Mouse (Mus musculus) naive thymus-derived CD4-positive, alpha-beta T cell, adult 2 months (primary cell): ENCODE measurements around the gene Cic.
A peak's percentile ranks its signal among the peaks of the same experiment; 100 is the strongest.
"Not testable (repeated sequence)": the region's sequence is repeated elsewhere in the genome, so short reads cannot be mapped to it uniquely, and the experiment has no call there.

ENCODE experiments used
- DNase-seq: peaks from one replicate; pipeline ENCODE4 v3.0.0-alpha.2; 2011; ENCODE audit warnings: low read depth

The Cic gene

GRCm38 (mm10) chr7:25244562-25245369 is 22.7 kb upstream of the Cic start:
- no peak for DNase-seq

- DNase-seq, result no peak
These were observed 21.3 kb upstream of the Cic start for GRCm38 (mm10) chr7:25246079-25246758.

DNA sequence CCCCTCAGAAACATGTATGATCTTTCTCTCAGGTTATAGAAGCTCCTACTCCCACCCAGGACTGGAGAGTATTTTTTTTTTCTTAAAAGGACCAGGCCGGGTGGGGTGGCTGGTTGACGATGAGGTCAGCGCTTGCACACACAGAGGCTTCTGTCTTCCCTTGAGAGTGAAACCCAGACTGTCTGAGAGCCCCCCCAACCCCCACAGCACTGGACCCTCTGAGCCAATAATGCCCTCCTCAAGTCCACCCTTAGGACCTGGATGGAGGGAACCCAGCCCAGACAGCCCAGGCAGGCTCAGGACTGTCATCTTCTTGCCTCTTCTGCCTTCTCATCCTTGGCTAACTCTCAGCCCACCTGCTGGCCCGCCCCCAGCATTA is 20.8 kb upstream of the Cic start:
- DNase-seq, result no peak

- no peak for DNase-seq
These were observed 20.0 kb upstream of the Cic start for GRCm38 (mm10) chr7:25247498-25247897.

DNA sequence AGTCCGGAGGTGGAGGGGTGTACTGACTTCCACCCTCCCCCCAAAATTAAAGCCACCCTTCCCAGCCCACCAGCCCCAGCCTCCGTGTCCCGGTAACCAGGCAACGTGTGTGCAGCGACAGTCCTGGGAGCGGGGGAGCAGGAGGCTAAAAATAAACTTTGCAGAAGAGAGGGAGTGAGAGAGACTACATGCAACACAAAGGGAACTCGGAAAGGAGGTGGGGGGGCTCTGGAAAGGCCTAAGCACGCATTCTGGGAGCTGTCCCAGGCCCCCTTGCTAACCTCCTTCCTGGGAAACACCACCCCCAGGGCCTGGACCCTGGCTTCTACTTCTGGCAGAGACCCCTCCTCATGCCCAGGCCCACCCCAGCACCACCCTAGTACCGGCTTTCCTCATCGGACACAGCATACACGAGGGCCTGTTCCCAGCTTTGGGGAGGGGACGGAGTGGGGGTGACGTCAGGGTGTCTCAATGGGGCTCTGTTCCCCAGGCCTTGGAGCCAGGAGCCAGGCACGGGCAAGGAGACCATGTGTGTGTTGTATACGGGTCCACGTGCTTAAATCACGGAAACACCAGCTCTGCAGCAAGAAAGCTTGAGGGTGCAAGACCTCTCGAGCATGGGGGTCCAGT is 19.4 kb upstream of the Cic start:
- peak; percentile 53 for DNase-seq

DNA sequence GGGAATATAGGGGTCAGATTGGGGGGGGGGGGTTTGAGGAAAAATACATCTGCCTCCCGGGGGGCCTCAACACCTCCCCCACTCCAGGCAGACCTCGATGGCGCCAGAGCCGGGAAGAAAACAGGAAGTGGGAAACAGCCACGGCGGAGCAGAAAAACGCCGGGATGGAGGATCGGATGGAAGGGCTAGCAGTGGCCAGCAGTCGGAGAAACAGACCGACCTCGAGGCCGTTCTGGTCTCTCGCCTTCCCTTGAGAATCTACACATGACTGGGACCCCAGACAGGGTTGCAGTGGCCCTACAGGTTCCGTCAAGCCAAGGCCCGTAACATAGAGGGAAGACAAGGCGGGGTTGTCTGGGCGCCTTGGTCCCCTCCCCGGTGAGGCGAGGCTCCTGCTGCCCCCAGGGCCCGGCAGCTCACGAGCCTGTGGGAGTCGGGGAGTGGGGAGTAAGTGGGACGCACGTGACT is 18.6 kb upstream of the Cic start:
- no peak for DNase-seq

- peak; percentile 85 for DNase-seq
These were observed 18.0 kb upstream of the Cic start for GRCm38 (mm10) chr7:25249314-25250140.

- DNase-seq, result peak; percentile 97
These were observed 17.1 kb upstream of the Cic start, which contains the start of gene Erf for GRCm38 (mm10) chr7:25250141-25250972. Erf (minus strand) TSS chr7:25250761.

- peak; percentile 60 for DNase-seq
These were observed 16.3 kb upstream of the Cic start for GRCm38 (mm10) chr7:25251071-25251791.

- no peak for DNase-seq
These were observed 15.7 kb upstream of the Cic start for GRCm38 (mm10) chr7:25251822-25252221.

DNA sequence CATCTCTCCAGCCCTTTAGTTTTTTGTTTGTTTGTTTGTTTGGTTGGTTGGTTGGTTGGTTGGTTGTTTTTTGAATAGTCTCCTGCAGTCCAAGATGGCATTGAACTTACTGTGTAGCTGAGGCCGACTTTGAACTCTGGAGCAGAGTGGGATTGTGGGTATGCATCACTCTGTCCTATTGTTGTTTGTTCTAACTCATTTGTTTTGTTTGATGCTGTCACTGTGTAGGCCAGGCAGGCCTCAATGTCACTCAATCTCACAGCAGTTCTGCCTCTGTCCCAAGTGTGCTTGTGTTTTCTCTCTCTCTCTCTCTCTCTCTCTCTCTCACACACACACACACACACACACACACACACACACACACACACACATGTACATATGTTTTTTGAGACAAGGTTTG is 5.6 kb upstream of the Cic start:
- DNase-seq, result no peak

GRCm38 (mm10) chr7:25263968-25264870 is 3.3 kb upstream of the Cic start:
- DNase-seq, result no peak

DNA sequence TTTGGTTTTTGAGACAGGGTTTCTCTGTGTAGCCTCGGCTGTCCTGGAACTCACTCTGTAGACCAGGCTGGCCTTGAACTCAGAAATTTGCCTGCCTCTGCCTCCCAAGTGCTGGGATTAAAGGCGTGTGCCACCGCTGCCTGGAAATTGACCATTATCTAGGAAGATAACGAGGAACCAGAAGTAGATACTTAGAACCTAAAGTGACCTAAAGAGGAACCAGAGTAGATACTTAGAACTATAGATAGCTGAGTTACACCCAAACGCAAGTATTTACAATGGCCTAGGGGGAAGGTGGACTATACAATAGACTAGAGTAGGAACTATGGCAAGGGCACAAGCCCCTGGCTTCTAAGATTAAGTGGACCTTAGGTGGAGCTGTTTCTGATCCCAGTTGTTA is 1.8 kb upstream of the Cic start:
- not testable (repeated sequence) for DNase-seq

DNA sequence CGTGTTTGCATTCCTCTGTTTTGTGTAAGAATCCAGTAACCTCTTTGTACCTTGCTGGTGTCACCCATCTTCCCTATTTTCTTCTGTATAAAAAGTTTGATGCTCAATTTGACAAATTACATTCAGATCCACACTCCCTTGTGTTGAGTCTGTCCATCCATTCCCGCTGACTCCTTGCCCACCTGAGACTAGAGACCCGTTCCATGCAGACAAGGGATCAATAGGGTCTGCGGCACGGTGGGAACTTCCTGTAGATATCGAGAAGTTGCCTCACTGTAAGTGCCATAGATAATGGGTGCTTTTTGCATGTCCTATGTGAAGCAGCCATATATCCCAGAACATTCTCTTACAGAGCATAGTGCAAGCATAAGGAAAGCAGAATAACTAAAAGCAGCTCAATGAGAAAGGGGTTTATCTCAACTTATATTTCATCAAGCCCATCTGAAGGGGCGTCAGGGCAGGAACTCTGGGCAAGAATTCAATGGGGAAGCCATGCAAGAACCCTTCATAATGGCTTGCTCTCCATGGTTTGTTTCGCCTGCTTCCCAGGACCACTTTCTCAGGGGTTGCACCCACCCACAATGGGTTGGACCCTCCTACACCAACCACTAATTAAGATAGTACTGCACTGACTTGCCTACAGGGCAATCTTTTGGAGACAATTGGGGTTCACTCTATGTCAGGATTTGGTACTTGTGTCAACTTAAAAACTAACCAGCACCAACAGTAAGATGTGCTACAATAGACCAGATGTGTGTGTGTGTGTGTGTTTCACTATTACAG is 1.1 kb upstream of the Cic start:
- DNase-seq, result no peak

GRCm38 (mm10) chr7:25267751-25268463 is 403 bp downstream of the Cic start:
- DNase-seq, result peak; percentile 100

- DNase-seq, result no peak
These were observed 1.1 kb downstream of the Cic start for GRCm38 (mm10) chr7:25268588-25268987.

GRCm38 (mm10) chr7:25269029-25269428 is 1.5 kb downstream of the Cic start:
- peak; percentile 61 for DNase-seq
